Mouse (Mus musculus) myocyte (in vitro differentiated cells): Measurements from ENCODE around the gene Ubac2.

Experiments used
- MYOD1 ChIP-seq, 3 experiments: IDR thresholded peaks; one replicate each; pipeline ENCODE4 v1.6.1; 2011; ENCODE audit warnings: control low read depth in 2 of 3, low read depth in 2 of 3, mild to moderate bottlenecking in 2 of 3, moderate library complexity in 1 of 3; ENCODE audit not compliant: insufficient read length in 2 of 3, control insufficient read depth in 1 of 3
- MYOG ChIP-seq, 3 experiments: IDR thresholded peaks; one replicate each; pipeline ENCODE4 v1.6.1; 2011; ENCODE audit warnings: control low read depth in 2 of 3, low read depth in 2 of 3, mild to moderate bottlenecking in 2 of 3; ENCODE audit not compliant: insufficient read length in 2 of 3, control insufficient read depth in 1 of 3, insufficient read depth in 1 of 3
- POLR2A ChIP-seq: IDR thresholded peaks from one replicate; pipeline ENCODE4 v1.6.1; 2011; ENCODE audit warnings: low read depth, mild to moderate bottlenecking, control low read depth, moderate library complexity; ENCODE audit not compliant: insufficient read length
- REST ChIP-seq: IDR thresholded peaks from one replicate; pipeline ENCODE4 v1.6.1; 2011; ENCODE audit warnings: mild to moderate bottlenecking, control low read depth, moderate library complexity; ENCODE audit not compliant: insufficient read depth, insufficient read length
- TCF12 ChIP-seq: IDR thresholded peaks from one replicate; pipeline ENCODE4 v1.6.1; 2011; ENCODE audit warnings: mild to moderate bottlenecking, control low read depth; ENCODE audit not compliant: poor library complexity, insufficient read depth, severe bottlenecking

DNA sequence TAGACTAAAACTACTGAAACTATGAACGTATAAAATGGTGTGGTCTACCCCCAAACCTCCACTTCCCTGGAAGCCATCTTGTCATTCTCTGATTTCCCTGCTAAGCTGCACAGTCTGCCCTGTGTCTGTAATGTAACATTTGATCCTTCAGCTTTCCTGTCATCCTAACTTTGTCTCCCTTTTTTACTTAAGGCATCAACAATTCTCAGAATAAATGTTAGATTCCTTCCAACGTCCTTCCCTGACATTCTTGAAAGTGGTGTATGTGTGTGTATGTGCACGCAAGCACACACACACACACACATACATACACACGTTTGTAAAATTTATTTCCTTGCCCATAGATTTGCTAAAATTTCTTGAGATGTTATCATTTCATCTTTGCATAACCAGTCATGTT, 81.6 kb downstream of the Ubac2 start:
- TF ChIP-seq MYOG (IDR thresholded peaks at IDR 0.05; ENCODE audit: control insufficient read depth in 1 of 3, insufficient read depth in 1 of 3, insufficient read length in 2 of 3, low read depth in 2 of 3) (no peak), POLR2A (no peak), MYOD1 (IDR thresholded peaks at IDR 0.05; ENCODE audit: control insufficient read depth in 1 of 3, insufficient read length in 2 of 3, low read depth in 2 of 3) (no peak), REST (no peak), TCF12 (no peak)
